Mouse (Mus musculus) G1E (cell line): ENCODE measurements around the gene Slc9a9.

Experiments used
- CTCF ChIP-seq: IDR thresholded peaks from 2 replicates; pipeline ENCODE4 v1.5.1; 2012; ENCODE audit warnings: low read depth, low read length, inconsistent platforms, mixed read lengths
- GATA1 ChIP-seq: IDR thresholded peaks from 2 replicates; pipeline ENCODE4 v1.6.1; 2012; ENCODE audit warnings: borderline replicate concordance, low read length, inconsistent platforms, mixed read lengths
- TAL1 ChIP-seq: conservative IDR thresholded peaks from 2 replicates; pipeline ENCODE4 v1.6.1; 2012; ENCODE audit warnings: low read depth, low read length, inconsistent platforms, mixed read lengths

DNA sequence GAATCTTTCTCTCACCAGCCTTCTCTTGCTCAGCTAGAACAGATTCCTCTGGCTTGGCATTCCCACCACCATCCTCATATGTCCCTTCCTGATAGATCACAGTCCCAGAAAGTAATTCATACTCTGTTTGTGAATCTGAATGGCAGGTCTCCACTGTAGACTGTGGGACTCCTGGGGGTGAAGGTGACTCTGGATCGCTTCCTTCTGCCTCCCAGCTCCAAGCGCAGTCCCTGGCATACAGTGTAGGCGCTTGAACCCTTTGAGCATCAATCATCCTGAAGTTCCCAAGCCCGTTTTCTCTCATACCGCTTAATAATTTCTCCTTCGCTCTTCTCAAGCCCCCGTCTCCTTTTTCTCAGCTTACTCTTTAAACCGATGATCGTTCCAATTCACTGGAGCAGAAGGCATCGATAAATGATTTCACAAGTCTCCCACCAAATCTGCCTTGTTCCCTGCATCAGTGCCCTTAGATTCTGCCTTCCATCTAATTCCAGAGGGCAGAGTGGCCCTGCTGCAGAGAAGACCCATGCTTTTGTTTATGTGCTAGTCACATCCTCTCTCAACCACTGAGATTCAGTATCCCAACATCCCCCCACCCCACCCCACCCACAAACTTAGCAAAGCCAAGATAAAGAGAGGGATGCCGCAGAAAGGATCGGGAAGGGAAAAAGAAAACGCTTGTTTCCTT, 401.3 kb downstream of the Slc9a9 start:
- TF ChIP-seq CTCF (no peak), GATA1 (no peak), TAL1 (no peak)
